Mouse (Mus musculus) thymus, postnatal 4 days (tissue): ENCODE data around the gene Setd7.
A peak's percentile ranks its signal among the peaks of the same experiment; 100 is the strongest.

Source experiments
- DNase-seq: peaks from one replicate; pipeline ENCODE4 v3.0.0; 2021

Gene Setd7

DNA sequence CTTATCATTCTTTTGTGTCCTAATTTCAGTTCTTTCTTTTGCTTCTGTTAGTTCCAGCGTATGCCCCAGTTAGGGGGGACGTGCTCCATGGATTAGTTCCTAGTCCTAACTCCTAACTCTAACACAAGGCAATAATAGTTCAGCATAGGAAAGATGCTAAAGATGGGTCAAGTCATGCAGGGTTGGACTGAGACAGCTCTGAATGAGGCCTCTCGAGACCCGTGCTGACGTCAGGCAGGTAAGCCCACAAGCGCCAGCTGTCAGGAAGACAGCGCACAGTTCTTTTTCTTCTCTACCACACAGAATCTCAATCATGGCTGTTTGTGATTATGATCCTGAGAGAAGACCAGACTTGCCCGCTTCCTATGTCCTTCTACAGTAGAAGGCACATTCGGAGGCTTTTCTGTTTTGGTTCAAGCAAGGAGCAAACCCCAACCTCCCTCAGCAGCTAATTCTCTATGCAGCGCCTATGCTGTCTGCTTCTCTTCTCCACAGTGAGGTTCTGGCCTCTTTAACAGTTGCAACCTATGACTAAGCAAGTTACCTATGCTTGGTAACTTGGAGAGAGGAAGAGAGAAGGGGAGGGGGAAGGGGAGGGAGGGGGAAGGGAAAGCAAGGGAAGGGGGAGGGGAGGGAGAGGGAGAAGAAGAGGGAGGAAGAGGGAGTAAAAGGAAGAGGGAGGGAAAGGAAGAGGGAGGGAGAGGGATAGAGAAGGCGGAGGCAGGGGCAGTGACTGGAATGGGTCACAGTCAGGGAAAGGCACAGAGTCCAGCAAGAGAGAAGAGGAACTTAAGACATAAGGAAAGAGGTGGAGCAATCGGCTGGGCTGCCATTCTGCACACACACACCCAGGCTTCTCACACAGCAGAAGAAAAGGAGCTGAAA lies 42.6 kb downstream of the Setd7 start:
- DNase-seq = no peak

DNA sequence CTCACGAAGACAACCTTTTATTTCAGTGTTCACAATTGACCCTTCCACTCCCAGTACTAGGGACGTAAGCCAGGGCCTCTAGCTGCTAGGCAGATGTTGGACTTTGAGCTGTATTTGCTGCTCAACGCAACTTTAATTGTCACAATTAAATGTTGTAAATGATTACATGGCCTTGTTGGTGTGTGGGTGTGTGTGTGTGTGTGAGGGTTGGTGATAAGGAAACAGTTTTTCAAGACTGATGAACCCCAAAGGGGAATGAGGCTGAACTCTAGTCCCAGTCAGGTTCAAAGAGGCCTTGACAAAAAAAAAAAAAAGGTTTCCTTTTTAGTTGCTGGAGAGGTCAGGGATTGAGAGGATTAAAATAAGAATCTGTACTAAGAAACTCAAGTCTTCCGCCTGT lies 43.2 kb downstream of the Setd7 start:
- DNase-seq = no peak

DNA sequence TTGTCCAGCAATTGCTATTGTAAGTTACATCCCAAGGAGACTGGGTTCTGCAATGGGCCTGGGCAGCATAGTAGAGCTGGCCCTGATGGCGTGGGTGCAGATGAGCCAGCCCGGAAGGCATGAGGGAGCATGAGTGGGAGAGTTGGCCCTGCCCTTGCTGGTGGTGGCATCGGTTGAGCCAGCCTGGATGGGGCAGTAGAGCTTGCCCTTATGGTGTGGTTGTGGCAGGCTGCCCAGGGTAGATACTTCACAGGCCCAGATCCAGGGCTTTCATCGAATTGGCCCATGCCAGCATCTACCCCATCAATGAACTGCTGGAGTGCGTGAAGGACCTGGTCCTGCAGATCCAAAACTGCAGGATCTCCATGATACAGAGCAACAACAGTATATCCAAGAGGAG lies 48.7 kb downstream of the Setd7 start:
- DNase-seq = no peak

DNA sequence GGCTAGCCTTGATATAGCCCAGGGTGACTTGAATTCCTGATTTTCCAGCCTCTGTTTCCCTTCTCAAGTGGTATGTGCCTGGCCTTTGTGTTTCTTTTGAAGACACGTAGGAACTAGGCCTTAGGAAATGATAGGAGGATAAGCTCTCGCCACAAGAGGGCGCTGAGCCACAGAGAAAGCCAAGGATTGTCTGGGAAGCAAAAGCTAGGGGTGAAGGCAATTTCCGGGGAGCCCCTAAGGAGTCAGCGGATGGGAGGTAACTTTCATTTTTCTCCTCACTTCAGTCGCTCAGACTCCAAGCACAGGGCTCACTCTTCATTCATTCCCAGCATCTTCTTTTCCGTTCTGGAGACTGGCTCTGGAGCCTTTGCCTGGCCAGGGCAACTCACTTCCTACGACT lies 49.8 kb downstream of the Setd7 start:
- peak; percentile 89 for DNase-seq

DNA sequence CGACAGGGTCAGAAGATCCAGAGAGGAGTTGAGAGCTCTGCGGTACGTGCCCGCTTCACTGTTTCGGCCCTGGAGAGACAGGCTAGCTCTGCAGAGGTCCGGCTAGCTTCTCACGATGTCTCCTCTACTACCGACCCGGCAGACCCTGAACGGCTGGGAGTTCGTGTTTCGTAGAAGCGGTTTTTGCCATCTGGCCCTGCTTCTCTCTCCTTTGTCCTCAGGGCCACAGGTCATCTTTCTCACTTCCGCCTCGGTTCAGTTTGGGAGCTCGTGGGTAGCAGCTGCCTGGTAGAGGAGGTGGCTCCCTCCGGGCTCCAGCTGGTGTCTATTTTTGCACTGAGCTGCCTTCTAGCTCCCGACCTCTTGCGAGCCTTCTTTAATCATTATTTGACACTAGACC lies 55.2 kb downstream of the Setd7 start:
- no peak for DNase-seq

DNA sequence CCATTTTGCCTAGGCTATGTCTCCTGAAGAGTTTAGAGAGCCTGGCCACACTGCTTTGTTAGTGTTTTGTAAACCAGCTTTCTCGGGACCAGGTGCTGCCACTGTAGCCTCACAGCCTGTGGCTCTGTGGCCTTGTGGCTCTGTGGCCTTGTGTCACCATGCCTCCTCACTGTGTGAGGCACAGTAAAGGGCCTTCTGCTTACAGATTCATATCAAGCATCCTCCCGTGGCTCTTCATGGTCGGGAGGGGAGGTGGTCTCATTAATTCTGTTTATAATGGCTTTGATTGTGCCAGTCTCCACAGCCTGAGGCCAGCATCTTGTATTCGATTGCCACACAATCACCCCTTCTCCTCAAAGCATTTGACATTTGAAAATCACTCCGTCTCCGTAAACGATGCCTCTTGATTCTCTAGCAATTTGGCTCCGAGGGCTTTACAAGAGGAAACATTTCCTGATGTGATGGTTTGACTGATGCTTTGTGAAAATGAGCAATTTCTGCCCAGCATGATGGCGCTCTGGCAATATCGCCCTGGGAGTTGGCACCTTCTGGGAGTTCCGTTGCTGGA lies 56.2 kb downstream of the Setd7 start:
- DNase-seq = no peak

DNA sequence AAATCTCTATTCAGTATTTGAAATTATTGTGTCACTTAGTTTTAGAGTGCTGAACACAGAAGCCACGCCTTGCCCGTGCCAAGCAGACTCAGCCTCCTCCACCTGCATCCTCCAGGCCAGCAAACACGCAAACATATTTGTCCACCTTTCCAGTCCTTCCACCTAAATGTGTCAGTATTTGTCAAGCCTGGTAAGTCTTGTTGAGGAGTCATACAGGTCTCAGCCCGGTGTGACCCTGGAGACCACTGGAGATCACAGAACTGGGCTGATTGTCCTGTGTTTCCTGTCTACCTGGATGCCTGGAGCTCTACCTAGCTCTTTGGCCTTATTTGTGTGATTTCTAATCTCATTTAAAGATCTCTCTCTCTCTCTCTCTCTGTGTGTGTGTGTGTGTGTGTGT lies 60.8 kb downstream of the Setd7 start:
- DNase-seq = no peak

DNA sequence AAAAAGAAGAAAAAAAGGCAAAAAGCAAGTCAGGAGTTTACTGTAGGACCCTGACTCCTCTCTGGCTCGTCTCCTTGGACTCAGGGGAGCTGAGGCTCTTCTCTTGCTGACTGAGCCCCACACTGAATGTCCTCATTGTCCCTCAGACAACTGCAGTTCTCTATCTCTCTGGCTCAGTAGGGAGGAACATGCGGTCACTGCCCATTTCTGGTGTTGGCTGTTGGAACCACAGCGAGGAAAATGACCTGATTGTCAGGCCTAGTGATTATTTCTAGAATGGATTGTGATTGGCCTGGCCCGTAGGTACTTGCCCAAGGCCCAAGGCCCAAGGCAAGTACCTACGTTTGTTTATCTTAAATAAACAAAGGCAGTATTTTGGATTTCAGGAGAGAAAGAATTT lies 62.0 kb downstream of the Setd7 start:
- DNase-seq = no peak

DNA sequence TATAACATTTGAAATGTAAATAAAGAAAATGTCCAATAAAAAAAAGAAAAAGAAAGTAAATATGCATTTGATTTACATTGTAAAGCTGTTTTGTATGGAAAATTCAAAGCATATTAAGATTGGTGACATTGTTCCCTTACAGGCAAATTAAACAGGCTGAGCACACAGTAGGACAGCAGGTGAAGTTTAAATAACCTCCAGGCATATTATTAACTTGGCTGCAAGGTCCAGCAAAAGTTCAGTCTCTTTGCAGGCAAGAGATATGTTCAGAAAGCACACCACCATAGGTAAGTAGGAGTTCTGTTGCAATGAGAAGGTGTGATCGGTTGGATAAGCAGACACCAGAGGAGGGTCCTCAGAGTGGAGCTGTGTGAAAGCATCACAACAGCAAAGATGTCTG lies 62.7 kb downstream of the Setd7 start:
- DNase-seq = no peak

DNA sequence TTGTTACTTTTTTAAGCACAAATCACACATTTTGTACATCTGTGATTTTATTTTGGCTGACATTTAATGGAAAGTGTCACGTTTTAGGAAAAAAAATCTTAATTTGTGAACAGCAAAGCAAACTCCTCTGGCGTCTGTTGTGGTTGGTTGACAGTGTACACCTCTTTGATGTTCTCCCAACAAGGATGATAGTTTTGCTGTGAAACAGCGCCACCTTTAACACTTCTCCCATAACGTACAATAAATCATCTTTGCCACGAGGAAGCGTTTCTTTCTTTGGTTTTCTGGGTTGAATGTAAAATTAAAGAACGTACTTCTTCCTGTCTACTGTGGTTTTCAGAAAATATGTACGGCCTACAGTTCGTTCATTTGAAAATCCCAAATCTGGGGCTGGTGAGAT lies 65.0 kb downstream of the Setd7 start:
- peak; percentile 43 for DNase-seq

DNA sequence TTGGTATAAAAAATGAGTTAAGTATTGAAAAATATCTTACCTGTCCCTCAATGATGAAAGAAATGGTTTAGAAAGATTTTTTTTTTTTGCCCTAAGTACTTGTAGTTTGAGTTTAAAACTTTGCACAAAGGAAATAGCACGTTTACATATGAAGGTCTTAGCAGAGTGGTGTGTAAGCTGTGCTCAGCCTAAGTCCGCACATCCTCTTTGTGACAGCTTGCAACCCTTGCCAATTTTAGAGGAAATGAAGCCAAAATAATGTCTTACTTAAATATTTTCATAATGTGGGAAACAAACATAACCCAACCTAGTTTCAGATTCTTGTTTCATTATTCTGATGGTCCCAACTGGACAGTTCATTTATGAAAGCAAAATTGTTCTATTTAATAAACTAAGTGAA lies 66.2 kb downstream of the Setd7 start:
- no peak for DNase-seq

DNA sequence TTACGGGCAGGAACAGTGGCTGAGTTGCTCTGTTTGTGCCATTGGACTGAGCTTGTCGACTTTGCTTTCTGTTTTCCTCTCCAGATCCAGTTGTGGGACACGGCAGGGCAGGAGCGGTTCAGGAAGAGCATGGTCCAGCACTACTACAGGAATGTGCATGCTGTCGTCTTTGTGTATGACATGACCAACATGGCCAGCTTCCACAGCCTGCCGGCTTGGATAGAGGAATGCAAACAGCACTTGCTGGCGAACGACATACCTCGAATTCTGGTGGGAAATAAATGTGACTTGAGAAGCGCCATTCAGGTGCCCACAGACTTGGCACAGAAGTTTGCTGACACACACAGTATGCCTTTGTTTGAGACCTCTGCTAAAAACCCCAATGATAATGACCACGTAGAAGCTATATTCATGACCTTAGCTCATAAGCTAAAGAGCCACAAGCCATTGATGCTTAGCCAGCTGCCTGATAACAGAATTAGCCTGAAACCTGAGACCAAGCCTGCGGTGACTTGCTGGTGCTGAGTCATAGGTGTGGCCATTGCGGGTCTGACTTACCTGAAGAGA lies 67.3 kb downstream of the Setd7 start:
- no peak for DNase-seq

DNA sequence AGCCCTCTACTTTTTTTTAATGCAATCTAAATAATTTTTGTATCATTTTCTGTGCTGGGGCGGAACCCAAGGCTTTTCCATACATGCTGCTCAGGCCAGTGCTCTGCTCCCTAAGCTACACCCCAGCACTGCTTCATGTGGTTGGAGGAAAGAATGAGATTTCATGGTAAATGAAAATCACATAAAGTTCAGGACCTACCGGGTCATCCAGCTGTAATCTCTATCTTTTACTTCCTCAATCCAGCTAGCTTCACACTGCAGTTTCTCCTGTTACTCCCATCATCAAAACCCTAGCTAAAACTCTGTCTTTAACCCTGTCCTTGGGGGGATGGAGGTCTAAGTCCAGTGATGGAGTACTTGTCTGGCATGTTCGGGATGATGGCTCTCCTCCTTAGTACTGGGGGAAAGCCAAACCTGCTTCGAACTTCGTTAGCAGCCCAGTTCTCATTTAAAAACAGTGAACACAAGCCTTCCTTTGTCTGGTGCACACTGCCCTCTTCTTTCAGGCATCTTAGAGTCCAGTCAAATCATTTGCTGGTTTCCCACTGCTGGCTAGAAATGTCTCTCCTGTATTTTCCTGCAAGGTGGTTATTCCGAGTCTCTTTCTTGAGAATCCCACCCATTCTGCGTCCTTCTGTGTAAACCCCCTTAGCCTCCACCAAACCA lies 70.5 kb downstream of the Setd7 start:
- no peak for DNase-seq

DNA sequence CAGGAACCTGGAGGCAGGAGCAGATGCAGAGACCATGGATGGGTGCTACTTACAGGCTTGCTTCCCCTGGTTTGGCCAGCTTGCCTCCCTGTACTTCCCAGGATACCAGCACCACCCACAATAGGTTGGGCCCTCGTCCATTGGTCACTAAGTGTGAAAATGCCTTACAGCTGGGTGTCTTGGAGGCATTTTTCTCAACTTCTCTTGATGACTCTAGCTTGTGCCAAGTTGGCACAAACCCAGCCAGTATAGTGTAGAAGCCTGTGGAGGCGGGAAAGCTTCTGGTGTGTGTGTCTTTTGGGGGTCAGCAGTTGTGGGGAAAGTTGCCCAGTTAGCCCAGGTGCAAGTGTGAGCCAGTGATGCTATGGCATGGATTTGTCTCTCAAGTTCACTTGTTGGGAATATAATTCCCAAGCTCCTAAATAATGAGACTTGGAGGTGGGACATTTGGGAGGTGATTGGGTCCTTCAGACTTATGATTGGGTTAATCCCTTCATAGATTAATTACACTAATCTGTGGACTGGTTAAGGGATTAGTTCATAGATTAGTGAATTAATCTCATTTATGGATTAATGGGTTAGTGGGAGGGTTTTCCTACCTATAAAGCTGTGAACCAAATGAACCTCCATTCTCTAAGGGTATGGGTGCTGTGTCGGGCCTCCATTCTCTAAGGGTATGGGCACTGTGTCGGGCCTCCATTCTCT lies 74.0 kb downstream of the Setd7 start:
- DNase-seq = no peak

DNA sequence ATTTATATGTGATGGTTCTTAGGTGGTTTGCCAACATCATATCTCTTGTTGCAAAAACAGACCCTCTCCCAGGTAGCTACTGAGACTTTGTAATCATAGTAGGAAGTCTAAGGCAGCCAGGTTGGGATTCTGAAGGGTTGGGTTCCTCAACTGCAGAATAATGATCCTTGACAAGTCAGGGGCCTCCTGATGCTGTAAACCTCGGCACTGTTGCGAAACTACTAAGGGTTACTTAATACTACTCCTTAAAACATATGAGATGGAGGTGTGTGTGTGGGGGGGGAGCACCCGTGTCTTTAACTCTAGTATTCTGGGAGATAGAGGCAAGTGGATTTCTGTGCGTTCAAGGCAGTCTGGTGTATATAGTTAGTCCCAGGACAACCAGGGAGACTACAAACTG lies 75.3 kb downstream of the Setd7 start:
- no peak for DNase-seq

DNA sequence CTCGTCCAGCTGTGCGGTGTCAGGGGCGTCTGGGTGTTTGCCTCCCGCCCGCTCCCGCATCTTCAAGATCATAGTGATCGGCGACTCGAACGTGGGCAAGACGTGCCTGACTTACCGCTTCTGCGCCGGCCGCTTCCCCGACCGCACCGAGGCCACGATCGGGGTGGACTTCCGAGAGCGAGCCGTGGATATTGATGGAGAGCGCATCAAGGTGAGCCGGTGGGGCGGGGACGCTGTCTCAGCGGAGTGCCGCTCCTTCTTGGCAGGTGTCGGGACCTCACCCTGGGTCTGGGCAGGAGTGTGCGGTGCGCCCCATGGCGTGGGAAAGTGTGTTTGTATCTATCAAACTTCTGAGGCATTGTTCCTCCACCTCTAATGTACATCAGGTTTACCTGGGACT lies 76.3 kb downstream of the Setd7 start:
- DNase-seq = no peak

DNA sequence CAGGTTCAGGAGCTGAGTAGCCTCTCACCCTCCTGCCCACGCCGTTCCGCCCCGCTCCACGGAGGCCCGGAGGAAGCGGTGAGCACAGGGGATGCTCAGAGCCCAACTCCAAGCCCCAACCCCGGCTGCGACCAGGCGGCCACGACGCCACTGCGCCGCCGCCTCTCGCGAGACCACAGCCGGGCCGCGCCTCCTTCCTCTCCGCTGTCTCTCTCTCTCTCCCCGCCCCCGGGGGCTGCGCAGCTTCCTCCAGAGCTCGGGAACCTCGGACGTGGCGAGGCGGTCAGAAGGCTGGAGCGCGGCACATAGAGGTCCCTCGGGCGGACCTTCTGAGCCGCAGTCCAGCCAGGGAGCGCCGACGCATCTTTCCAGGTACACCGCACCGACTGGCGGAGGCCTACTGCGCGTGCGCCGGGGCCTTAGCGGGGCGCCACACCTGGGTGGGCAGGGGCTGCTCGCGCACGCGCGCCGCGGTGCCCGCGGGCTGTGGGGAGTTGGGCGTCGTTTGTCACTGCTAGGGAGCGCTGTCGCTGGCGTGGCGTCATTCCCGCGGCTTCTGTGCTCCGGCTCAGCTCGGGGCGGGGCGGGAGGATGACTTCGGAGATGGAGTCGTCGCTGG lies 76.8 kb downstream of the Setd7 start, which contains the start of gene Rab33b:
Rab33b (plus strand) TSS at position 180 of the 619 bp plus-strand sequence.
- DNase-seq = peak; percentile 97

DNA sequence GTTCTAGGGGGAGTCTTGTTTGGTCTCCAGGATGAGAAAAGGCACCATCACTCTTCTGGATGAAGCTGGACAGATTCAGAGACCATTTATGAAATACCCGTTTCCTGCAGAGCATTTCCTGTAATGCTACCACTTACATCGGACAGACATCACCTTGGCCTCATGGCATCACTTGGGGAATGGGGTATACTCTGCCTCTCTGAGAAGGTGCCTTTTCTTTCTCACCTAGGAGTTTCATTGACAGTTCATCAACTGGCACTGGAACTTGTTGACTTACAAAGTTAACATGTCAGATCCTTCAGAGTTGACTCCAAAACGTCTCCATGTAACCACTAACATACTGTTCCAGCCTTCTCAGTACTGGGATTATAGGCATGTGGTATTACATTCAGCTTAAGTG lies 77.9 kb downstream of the Setd7 start:
- no peak for DNase-seq

DNA sequence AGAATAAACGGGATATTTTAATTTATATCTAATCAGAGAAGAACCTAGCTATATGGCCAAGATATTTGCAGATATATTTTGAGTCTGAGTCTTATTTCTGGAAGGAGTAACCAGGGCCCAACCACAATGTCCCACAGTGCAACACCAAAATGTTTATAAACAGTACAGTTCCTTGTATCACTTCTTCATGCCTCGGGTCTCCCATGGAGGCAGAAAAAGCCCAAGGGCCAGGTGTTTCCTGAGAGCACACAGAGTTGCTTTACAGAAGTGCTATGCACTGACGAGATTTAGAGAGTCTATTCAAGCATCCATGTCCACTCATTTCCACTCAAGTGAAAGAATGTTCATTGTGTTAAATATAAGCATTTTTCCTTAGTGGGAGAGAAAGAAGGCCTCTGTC lies 78.8 kb downstream of the Setd7 start:
- no peak for DNase-seq

DNA sequence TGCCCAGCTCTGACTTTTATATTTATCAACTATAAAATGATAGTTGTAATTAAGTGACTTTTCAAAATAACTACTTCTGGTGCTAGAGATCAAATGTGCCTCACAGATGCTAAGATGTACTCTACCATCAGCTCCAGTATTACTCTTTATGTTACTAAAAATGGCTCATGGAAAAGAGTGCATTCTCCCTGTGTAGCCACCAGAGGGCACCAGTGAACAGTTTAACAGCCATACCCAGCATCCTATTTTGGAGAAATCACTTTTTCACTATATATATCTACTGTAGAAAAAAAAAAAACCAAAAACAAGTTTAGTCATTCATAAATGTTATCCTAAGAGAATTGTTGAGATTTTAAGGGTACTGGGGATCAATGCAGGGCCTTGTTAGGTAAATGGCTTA lies 79.6 kb downstream of the Setd7 start:
- peak; percentile 78 for DNase-seq

DNA sequence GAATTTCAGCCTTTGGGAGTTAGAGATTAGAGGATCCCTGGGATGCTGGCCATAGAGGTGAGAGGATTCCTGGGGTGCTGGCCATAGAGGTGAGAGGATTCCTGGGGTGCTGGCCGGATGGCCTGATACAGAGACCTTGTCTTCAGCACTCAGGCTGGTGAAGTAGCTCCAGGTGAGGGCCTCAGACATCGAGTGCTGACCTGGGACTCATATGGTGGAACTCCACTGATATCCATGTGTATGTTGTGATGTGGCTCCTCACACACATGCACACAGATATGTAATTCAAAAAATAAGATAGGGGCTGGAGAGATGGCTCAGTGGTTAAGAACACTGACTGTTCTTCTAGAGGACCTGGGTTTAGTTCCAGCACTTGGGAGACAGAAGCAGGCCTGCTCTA lies 80.8 kb downstream of the Setd7 start:
- DNase-seq = no peak

DNA sequence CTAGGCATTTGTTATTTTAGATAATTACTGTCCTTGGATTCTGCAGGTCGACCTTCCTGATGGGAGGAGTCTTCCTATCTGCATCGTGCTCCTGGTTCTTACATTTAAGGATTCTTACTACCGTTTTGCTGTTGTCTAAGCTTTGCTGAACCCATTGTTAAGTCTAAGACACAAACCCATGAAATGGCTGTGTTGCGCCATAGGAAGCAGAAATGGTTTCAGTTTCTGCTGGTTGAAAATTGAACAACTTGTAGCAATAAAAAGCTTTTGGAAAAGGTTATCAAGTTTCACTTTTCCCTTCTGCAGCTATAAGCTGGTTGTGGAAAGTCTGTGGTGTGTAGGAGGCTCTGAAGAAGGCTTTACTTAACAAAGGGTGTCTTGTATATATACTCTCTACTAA lies 85.0 kb downstream of the Setd7 start:
- no peak for DNase-seq

DNA sequence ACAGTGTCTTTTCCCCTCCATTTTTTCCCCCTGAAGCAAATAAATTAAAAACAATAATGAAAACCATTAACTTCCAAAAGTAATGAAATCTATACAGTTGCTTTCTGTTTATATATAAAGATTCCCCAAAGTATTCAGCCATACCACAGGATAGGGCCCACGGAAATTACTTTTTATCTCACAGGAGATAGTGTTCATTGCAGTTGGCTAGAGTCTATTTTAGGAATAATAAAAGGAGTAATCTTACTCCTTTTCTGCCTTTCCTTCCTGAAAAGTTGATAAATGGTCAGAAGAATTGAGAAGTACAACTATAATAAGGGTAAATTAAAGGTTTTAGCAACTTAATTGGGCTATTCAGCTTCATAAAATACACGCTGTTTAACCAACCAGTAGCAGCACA lies 92.1 kb downstream of the Setd7 start:
- no peak for DNase-seq
